Comparison of ENCODE assay signal across 29 mouse cellular contexts in the genomic region with DNA sequence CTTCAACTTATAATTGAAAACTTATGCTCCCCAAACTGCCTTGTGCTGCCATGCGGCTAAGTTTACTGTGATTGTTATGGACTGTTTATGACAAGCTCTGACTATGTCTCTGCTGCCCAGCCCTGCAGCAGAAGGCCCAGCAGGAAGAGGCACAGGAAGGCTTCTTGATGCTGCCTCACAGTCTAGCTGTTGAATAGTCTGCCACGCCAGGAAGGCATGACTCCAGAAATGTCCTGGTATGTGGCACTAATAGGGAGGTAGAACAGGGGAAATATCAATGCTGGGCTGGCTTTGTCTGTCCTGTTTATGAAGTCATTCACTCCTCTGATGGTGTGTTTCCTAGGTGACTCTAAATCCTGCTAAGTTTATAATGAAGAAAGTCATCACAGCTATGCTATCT.
A peak's percentile ranks its signal among the peaks of the same experiment; 100 is the strongest.
DNase-seq lines count a peak whose midpoint lies in the region; ATAC-seq and TF ChIP-seq lines count a peak whose summit lies in the region.
"Had no signal": no experiment of that assay in that cellular context is flagged by ENCODE, and none has a peak within 500 bp of the region (broad histone marks: within the 10 kb centered on the region; RNA-seq: fewer than 3 reads in every experiment).

No protein-coding gene starts in this region.

- no peak overlapping the region for H3K4me3 ChIP-seq in lung, embryonic 16.5 days (ENCODE audit: low read length)
- H3K4me3 ChIP-seq in embryonic facial prominence, embryonic 13.5 days: no peak overlapping the region
- no peak overlapping the region for H3K4me3 ChIP-seq in thymus, adult 2 months (ENCODE audit: control insufficient read depth, insufficient read depth, low read length)
- H3K4me3 ChIP-seq: heart, embryonic 13.5 days; hindbrain, embryonic 13.5 days; kidney, embryonic 15.5 days; limb, embryonic 15.5 days; liver, embryonic 15.5 days; neural tube, embryonic 12.5 days had no signal

- H3K27me3 ChIP-seq in lung, embryonic 16.5 days (ENCODE audit: control insufficient read depth, insufficient read depth, low read depth, low read length): no peaks in the 10 kb centered on the region
- no peaks in the 10 kb centered on the region for H3K27me3 ChIP-seq in embryonic facial prominence, embryonic 13.5 days
- H3K27me3 ChIP-seq in thymus, adult 2 months (ENCODE audit: control insufficient read depth, insufficient read depth, low read length): no peaks in the 10 kb centered on the region
- H3K27me3 ChIP-seq: CH12.LX; heart, embryonic 13.5 days; hindbrain, embryonic 13.5 days; kidney, embryonic 15.5 days; limb, embryonic 15.5 days; liver, embryonic 15.5 days; neural tube, embryonic 12.5 days had no signal

- TF ChIP-seq POLR2A in thymus, adult 2 months (IDR thresholded peaks at IDR 0.05; ENCODE audit: control insufficient read depth, extremely low read depth, insufficient read depth, low read length, poor library complexity): no peak

- no peaks in the 10 kb centered on the region; the same call in 1 of the 2 replicates for H3K4me1 ChIP-seq in lung, embryonic 16.5 days (replicated peaks; ENCODE audit: control insufficient read depth, insufficient read depth, low read length)
- peaks cover 13% of the 10 kb centered on the region for H3K4me1 ChIP-seq in embryonic facial prominence, embryonic 13.5 days
- no peaks in the 10 kb centered on the region for H3K4me1 ChIP-seq in thymus, adult 2 months (replicated peaks; ENCODE audit: control insufficient read depth, insufficient read depth, low read length)
- H3K4me1 ChIP-seq: hindbrain, embryonic 13.5 days; kidney, embryonic 15.5 days; neural tube, embryonic 12.5 days had no signal

- H3K9me3 ChIP-seq in lung, embryonic 16.5 days (ENCODE audit: control insufficient read depth, low read length): no peaks in the 10 kb centered on the region
- H3K9me3 ChIP-seq in embryonic facial prominence, embryonic 13.5 days: no peaks in the 10 kb centered on the region
- H3K9me3 ChIP-seq: G1E; heart, embryonic 13.5 days; hindbrain, embryonic 13.5 days; kidney, embryonic 15.5 days; limb, embryonic 15.5 days; liver, embryonic 15.5 days; neural tube, embryonic 12.5 days had no signal

- WGBS in lung, embryonic 16.5 days: 52% methylated on average over 2 of the region's 2 CpGs
- WGBS in embryonic facial prominence, embryonic 13.5 days: 32% methylated on average over 2 of the region's 2 CpGs
- 90% methylated on average over 2 of the region's 2 CpGs for WGBS in thymus, adult 2 months

- H3K27ac ChIP-seq in lung, embryonic 16.5 days (ENCODE audit: low read length): peak overlapping the region; percentile 22; the same call in 1 of the 2 replicates
- H3K27ac ChIP-seq in embryonic facial prominence, embryonic 13.5 days: peak overlapping the region; percentile 72
- no peak overlapping the region for H3K27ac ChIP-seq in thymus, adult 2 months (ENCODE audit: control insufficient read depth, insufficient read depth, low read length)
- H3K27ac ChIP-seq: hindbrain, embryonic 13.5 days; kidney, embryonic 15.5 days; liver, embryonic 15.5 days; neural tube, embryonic 12.5 days had no signal

- no peak for TF ChIP-seq CTCF in thymus, adult 2 months (IDR thresholded peaks at IDR 0.05; ENCODE audit: borderline replicate concordance, control insufficient read depth, extremely low read depth, insufficient read depth, low read length, poor library complexity)

- no peak for ATAC-seq in lung, embryonic 16.5 days (ENCODE audit: low read depth)
- no peak for ATAC-seq in embryonic facial prominence, embryonic 13.5 days (ENCODE audit: insufficient number of reproducible peaks, insufficient read depth, low FRiP score, low TSS enrichment, low read depth)
- ATAC-seq: forebrain, postnatal 0 days had no signal

- peaks cover 3% of the 10 kb centered on the region; the same call in 1 of the 2 replicates for H3K36me3 ChIP-seq in lung, embryonic 16.5 days (ENCODE audit: control insufficient read depth, insufficient read depth, low read length)
- H3K36me3 ChIP-seq in embryonic facial prominence, embryonic 13.5 days: peaks cover 8% of the 10 kb centered on the region; the same call in 1 of the 2 replicates
- H3K36me3 ChIP-seq in thymus, adult 2 months (ENCODE audit: control insufficient read depth, insufficient read depth, low read length): peaks cover 3% of the 10 kb centered on the region; the same call in 1 of the 2 replicates
- H3K36me3 ChIP-seq: limb, embryonic 15.5 days had no signal

- DNase-seq in cerebellum, postnatal 36 days: peak; percentile 24 to 25
- no peak for DNase-seq in cerebellum, postnatal 4 days (ENCODE audit: low spot score in 2 of 2)
- no peak for DNase-seq in lung, postnatal 10 days
- DNase-seq in 416B (ENCODE audit: low read depth): peak; percentile 23
- DNase-seq in thymus, adult 2 months: no peak
- DNase-seq in left cerebral cortex, adult 9 months (ENCODE audit: low spot score in 2 of 2): no peak
- DNase-seq: adrenal gland, adult 8-10 months; B cell, adult 2 months; embryo, embryonic 11 days; forebrain, postnatal 0 days; gastrocnemius, postnatal 14 days; heart, adult 11 months; heart, postnatal 14 days; kidney, adult 11 months; kidney, postnatal 36 days; layer of hippocampus, postnatal 36 days; midbrain, embryonic 14.5 days; right cerebral cortex, postnatal 14 days; thymus, postnatal 36 days had no signal

- H3K9ac ChIP-seq in lung, embryonic 16.5 days (ENCODE audit: low read length): no peak overlapping the region
- no peak overlapping the region for H3K9ac ChIP-seq in embryonic facial prominence, embryonic 13.5 days
- H3K9ac ChIP-seq: forebrain, postnatal 0 days; heart, embryonic 13.5 days; hindbrain, embryonic 13.5 days; kidney, embryonic 15.5 days; limb, embryonic 15.5 days; liver, embryonic 15.5 days; neural tube, embryonic 12.5 days had no signal

- no peak overlapping the region for H3K4me2 ChIP-seq in lung, embryonic 16.5 days (ENCODE audit: low read depth, low read length)
- H3K4me2 ChIP-seq in embryonic facial prominence, embryonic 13.5 days: no peak overlapping the region
- H3K4me2 ChIP-seq: heart, embryonic 13.5 days; hindbrain, embryonic 13.5 days; kidney, embryonic 15.5 days; limb, embryonic 15.5 days; liver, embryonic 15.5 days; neural tube, embryonic 12.5 days had no signal

Comparison
In these comparisons a context has a peak if more than half of its experiments do, and no peak if none do; other contexts are left out.
1. DNase-seq: peak in cerebellum, postnatal 36 days (2 of 2) and 416B (single experiment); none in cerebellum, postnatal 4 days (0 of 2), lung, postnatal 10 days (single experiment), thymus, adult 2 months (single experiment) and left cerebral cortex, adult 9 months (0 of 2).